Mouse (Mus musculus) forebrain, embryonic 16.5 days (tissue): ENCODE data around the gene Fam181a. TPM values are rescaled to one million over a fixed set of nuclear protein-coding genes. Genes with fewer than 3 reads are reported as not detected.

Experiments
- ATAC-seq: fragments of 200-750 bp; cut with Nextera tagmentation; 2 replicates; pipeline ENCODE4 v1.8.0; 2017; ENCODE audit warnings: mild to moderate bottlenecking, moderate library complexity
- H3K27ac ChIP-seq: fragments of 300-500 bp; sonication (generic); 2 replicates; pipeline ENCODE4 v1.5.1; 2014; ENCODE audit warnings: low read length, control low read depth
- H3K27me3 ChIP-seq: fragments of 300-500 bp; sonication (generic); replicated peaks from 2 replicates; pipeline ENCODE4 v1.6.1; 2014; ENCODE audit warnings: low read length; ENCODE audit not compliant: control insufficient read depth, insufficient read depth
- H3K36me3 ChIP-seq: fragments of 300-500 bp; sonication (generic); 2 replicates; pipeline ENCODE4 v1.6.1; 2014; ENCODE audit not compliant: control insufficient read depth, insufficient read depth
- H3K4me1 ChIP-seq: fragments of 300-500 bp; sonication (generic); replicated peaks from 2 replicates; pipeline ENCODE4 v1.6.1; 2014; ENCODE audit warnings: low read length; ENCODE audit not compliant: control insufficient read depth, insufficient read depth
- H3K4me2 ChIP-seq: fragments of 300-500 bp; sonication (generic); 2 replicates; pipeline ENCODE4 v1.6.1; 2014; ENCODE audit warnings: mild to moderate bottlenecking, low read length, control low read depth
- H3K4me3 ChIP-seq: fragments of 300-500 bp; sonication (generic); replicated peaks from 2 replicates; pipeline ENCODE4 v1.5.1; 2014; ENCODE audit warnings: mild to moderate bottlenecking, low read length, control low read depth
- H3K9ac ChIP-seq: fragments of 300-500 bp; sonication (generic); replicated peaks from 2 replicates; pipeline ENCODE4 v1.6.1; 2014; ENCODE audit warnings: low read depth, low read length, control low read depth
- H3K9me3 ChIP-seq: fragments of 300-500 bp; sonication (generic); 2 replicates; pipeline ENCODE4 v1.6.1; 2016; ENCODE audit warnings: low read length; ENCODE audit not compliant: control insufficient read depth
- WGBS: fragments of 180-500 bp; shearing (Covaris S2); extraction: QIAGEN DNeasy Blood & Tissue Kit; methylation state at CpG from one replicate; pipeline ENCODE4 v1.1.7; 2014; 5-methylcytosine and 5-hydroxymethylcytosine counted together
- polyA plus RNA-seq: library from polyadenylated mRNA; unstranded; fragments of >200 nt; fragmentation: Nextera tagmentation; extraction: Ambion mirVana; gene quantifications from 2 replicates; pipeline ENCODE4 v1.2.1, GENCODE M21; 2015

The Fam181a gene
- polyA plus RNA-seq, 1 experiment from 2014 or later = 3.0 TPM

DNA sequence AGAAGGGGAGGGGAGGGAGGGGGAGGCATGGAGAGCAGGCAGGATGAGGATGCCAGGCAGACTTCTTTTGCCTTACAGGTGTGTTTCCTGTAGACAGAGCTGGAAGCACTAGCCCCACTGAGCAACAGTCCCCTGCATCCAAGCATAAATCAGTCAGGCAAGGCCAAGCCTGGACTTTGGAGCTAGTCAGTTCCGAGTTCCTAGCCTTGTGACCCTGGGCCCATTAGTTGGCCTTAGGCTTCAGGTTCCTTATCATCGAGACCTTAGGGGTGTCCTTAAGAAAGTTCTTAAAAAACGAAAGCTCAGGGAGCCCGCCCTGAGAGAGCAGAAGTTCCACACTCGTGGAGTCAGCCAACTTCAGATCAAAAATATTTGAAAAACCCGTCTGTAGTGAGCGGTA is 34.2 kb downstream of the Fam181a start:
- Histone ChIP-seq H3K4me2 (no peak overlapping the region), H3K9me3 (no peaks in the 10 kb centered on the region), H3K4me1 (no peaks in the 10 kb centered on the region), H3K36me3 (no peaks in the 10 kb centered on the region), H3K4me3 (no peak overlapping the region), H3K27me3 (no peaks in the 10 kb centered on the region), H3K27ac (no peak overlapping the region), H3K9ac (no peak overlapping the region)
- no peak for ATAC-seq
- WGBS = 90% methylated on average over 7 of the region's 7 CpGs

DNA sequence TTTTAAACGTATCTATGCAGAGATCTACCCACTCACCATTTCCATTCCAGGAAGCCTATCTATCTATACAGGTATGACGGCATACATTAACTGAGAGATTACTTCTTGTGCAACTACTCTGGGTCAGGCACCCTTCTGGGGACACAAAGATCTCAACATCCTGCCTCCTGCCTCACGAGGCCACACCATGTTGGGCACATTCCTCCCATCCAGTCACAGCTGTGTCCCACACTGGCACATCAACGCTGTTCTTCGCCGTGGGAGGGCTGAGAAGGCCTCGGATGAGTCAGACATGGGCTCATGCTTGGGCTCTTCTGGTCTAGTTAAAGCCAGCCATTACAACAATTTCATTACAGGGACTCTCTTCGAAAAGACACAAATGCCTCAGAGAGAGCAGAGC is 36.2 kb downstream of the Fam181a start:
- 88% methylated on average over 8 of the region's 8 CpGs for WGBS
- Histone ChIP-seq H3K36me3 (no peaks in the 10 kb centered on the region), H3K4me1 (no peaks in the 10 kb centered on the region), H3K27me3 (no peaks in the 10 kb centered on the region), H3K9ac (no peak overlapping the region), H3K4me2 (no peak overlapping the region), H3K4me3 (no peak overlapping the region), H3K27ac (no peak overlapping the region), H3K9me3 (no peaks in the 10 kb centered on the region)
- ATAC-seq = no peak

DNA sequence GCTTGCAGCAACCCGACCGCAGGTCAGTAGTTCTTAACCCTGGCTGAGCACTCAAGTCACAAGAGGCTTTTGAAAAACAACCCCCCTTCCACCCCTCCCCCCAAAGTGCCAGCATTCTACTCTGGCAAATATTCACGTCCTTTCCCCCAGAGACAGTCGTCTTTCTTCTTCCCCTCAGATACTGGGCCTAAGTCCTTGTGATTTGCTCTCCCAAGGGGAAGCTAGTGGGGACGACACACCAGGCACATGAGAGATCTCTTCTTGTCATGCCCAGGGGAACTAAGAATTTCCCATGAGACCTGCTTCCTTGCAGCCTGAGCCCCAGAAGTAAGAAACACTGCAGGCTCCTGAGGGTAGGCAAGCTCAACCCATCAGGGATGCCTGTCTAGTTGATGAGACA is 36.6 kb downstream of the Fam181a start:
- Histone ChIP-seq H3K9ac (no peak overlapping the region), H3K9me3 (no peaks in the 10 kb centered on the region), H3K27me3 (no peaks in the 10 kb centered on the region), H3K36me3 (no peaks in the 10 kb centered on the region), H3K4me1 (no peaks in the 10 kb centered on the region), H3K4me2 (no peak overlapping the region), H3K27ac (no peak overlapping the region), H3K4me3 (no peak overlapping the region)
- WGBS = 67% methylated on average over 5 of the region's 5 CpGs
- no peak for ATAC-seq

DNA sequence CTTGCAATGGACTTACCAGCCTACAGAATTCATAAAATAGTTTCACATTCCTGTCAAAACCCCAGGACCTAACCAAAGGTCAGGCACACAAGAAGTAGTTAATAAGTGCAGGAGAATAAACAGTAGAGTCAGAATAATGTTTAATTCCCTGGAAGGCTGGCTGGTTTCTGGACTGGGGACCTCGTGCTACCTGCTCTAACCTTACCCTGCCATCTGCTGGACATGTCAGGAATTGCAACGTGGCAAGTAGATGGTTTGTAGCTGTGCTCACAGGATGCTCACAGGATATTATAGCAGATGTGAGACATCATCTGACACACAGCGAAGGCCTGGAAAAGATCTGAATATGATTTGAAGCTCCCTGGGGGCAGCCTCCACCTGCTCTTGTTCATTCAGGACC is 37.7 kb downstream of the Fam181a start:
- Histone ChIP-seq H3K36me3 (no peaks in the 10 kb centered on the region), H3K9me3 (no peaks in the 10 kb centered on the region)
- 5% methylated on average over 3 of the region's 3 CpGs for WGBS

DNA sequence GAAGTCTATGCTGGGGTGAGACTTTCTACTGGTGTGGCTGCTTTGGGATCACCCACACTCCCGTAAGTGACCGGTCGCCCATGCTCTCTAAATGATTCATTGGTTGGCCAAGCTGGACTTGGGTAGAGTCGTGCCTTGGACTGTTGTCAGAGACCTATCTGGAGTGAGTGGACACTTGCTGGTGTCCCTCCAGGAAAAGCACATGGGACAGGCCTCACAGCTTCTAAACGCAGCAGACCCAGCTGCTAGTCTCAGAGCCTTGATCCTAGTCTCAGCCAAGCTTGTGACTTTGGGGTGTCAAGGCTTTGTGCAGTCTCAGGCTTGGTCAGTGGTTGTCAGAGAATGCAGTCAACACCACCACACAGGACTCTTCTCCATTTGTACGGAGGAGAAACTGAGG is 42.0 kb downstream of the Fam181a start:
- Histone ChIP-seq H3K4me3 (no peak overlapping the region), H3K9me3 (no peaks in the 10 kb centered on the region), H3K27me3 (no peaks in the 10 kb centered on the region), H3K4me2 (no peak overlapping the region), H3K9ac (no peak overlapping the region), H3K36me3 (no peaks in the 10 kb centered on the region), H3K4me1 (no peaks in the 10 kb centered on the region), H3K27ac (no peak overlapping the region)
- WGBS = 91% methylated on average over 6 of the region's 6 CpGs
- no peak for ATAC-seq

More for the DNA sequence above, 37.7 kb downstream of the Fam181a start:
- no peaks in the 10 kb centered on the region for H3K4me1 ChIP-seq
- H3K4me2 ChIP-seq = no peak overlapping the region
- H3K9ac ChIP-seq = no peak overlapping the region
- H3K4me3 ChIP-seq = no peak overlapping the region
- H3K27me3 ChIP-seq = no peaks in the 10 kb centered on the region
- no peak overlapping the region for H3K27ac ChIP-seq
- peak; percentile 80 for ATAC-seq

DNA sequence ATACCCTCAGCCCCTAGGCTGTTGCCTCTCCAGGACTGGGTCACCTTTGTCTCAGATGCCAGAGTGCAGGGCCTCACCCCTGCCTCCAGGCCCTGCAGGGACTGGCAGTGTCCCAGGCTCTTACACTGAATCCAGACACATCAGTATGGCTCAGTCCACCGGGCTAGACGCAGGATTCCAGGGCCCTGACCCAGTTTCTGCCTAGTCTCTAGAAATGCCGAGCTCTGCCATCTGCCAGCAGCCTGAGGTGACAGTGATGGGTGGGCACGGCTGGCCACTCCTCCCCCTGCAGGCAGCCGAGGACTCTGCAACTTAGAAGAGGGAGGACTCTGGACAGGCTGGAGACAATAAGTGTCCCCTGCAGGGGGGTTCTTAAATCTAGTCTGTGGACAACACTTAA is 42.8 kb downstream of the Fam181a start:
- no peak overlapping the region for H3K4me3 ChIP-seq
- no peak overlapping the region for H3K4me2 ChIP-seq
- peak; percentile 65 for ATAC-seq
- H3K9ac ChIP-seq = no peak overlapping the region
- 15% methylated on average over 5 of the region's 5 CpGs for WGBS
- no peaks in the 10 kb centered on the region for H3K27me3 ChIP-seq
- no peaks in the 10 kb centered on the region for H3K36me3 ChIP-seq
- H3K4me1 ChIP-seq = no peaks in the 10 kb centered on the region
- H3K27ac ChIP-seq = no peak overlapping the region
- no peaks in the 10 kb centered on the region for H3K9me3 ChIP-seq

DNA sequence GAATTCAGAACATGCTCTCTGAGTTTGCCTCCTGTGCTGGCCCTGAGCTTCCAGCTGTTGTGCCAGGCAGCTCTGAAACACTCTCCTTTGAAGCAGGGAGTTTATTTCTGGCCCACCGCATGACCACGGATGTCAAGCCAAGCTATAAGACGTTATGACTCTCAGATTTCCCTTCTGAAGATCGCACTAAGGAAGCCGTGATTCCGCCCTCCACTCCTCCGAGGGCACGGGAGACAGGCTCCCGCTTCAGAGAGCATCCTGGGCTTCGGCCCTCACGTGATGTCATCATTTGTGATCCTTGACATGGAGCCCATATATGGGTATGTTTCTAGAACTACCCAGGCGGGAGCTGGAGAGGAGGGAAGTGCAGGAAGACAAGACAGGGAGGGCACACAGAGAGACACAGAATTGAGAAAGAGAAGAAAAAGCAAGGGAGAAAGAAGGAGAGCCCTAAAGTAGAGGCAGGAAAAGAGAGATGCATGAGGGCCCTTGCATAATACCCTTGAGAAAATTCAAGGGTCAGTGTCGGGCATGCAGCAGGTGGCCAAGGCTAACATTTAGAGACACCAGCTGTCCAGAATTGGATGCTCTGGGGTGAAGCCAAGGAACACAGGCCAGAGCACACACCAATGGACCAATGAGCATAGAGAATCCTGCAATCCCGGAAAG is 45.1 kb downstream of the Fam181a start, which contains the start of gene Asb2:
Gene Asb2 (minus strand): TSS at position 256 of the 669 bp plus-strand sequence.
- Histone ChIP-seq H3K27me3 (no peaks in the 10 kb centered on the region), H3K4me3 (no peak within 1 kb of the TSS), H3K4me2 (no peak within 1 kb of the TSS), H3K27ac (no peak within 1 kb of the TSS), H3K9ac (no peak within 1 kb of the TSS), H3K36me3 (no peaks in the 10 kb centered on the region), H3K9me3 (no peaks in the 10 kb centered on the region), H3K4me1 (no peaks in the 10 kb centered on the region)
- ATAC-seq = no peak
- WGBS = 80% methylated on average over 14 of the region's 14 CpGs

DNA sequence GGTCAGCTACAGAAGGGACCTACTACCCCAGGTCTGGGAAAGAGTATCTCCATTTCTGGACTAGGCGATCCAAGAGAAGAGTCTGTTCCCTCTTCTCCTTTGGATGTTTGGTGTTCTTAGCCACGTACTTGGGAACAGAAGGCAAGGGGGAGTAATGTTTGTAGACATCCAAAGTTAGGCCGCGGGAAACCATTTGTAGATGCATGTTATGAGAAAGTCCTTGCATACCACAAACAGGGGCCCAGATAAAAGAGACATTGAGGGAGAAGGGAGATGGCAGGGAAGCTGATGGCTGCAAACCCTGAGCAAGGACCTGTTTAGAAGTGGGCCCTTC is 45.6 kb downstream of the Fam181a start:
- ATAC-seq = no peak
- Histone ChIP-seq H3K4me3 (no peak overlapping the region), H3K9me3 (no peaks in the 10 kb centered on the region), H3K27ac (no peak overlapping the region), H3K4me1 (no peaks in the 10 kb centered on the region), H3K4me2 (no peak overlapping the region), H3K27me3 (no peaks in the 10 kb centered on the region), H3K36me3 (no peaks in the 10 kb centered on the region), H3K9ac (no peak overlapping the region)
- 88% methylated on average over 4 of the region's 4 CpGs for WGBS

DNA sequence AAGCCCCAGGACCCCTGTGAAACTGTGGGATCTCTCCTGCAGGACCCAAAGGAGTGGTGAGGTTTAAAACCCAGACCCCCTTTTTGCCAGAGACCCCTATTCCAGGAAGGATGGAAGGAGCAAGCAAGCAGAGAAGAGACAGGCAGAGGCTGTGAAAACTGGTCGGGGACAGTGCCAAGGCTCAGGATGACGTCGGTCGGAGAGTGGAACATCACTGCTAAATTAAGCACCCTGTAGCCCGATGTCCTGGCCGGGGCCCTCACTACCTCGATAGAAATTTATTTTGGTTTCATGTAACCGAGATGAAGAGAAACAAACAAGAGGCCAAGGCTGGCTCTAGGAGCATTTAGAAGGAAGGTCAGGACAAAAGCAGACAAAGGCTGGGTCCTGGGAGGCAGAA is 47.4 kb downstream of the Fam181a start:
- no peak for ATAC-seq
- no peaks in the 10 kb centered on the region for H3K9me3 ChIP-seq
- no peak overlapping the region for H3K9ac ChIP-seq
- H3K27me3 ChIP-seq = no peaks in the 10 kb centered on the region
- H3K4me2 ChIP-seq = no peak overlapping the region
- no peak overlapping the region for H3K27ac ChIP-seq
- no peak overlapping the region for H3K4me3 ChIP-seq
- WGBS = 77% methylated on average over 8 of the region's 8 CpGs
- no peaks in the 10 kb centered on the region for H3K36me3 ChIP-seq
- no peaks in the 10 kb centered on the region for H3K4me1 ChIP-seq
